Mouse (Mus musculus) heart, embryonic 12.5 days (tissue): ENCODE data around the gene Fkbp2. TPM values are rescaled to one million over a fixed set of nuclear protein-coding genes. Genes with fewer than 3 reads are reported as not detected.

Experiments used
- ATAC-seq: fragments of 200-750 bp; cut with Nextera tagmentation; 2 replicates; pipeline ENCODE4 v1.8.0; 2017; ENCODE audit warnings: moderate TSS enrichment, moderate library complexity; ENCODE audit not compliant: insufficient number of reproducible peaks, low FRiP score
- H3K27ac ChIP-seq: fragments of 300-500 bp; sonication (generic); 2 replicates; pipeline ENCODE4 v1.5.1; 2016; ENCODE audit warnings: mild to moderate bottlenecking, moderate library complexity; ENCODE audit not compliant: poor library complexity, severe bottlenecking
- H3K27me3 ChIP-seq: fragments of 300-500 bp; sonication (generic); replicated peaks from 2 replicates; pipeline ENCODE4 v1.6.1; 2016; ENCODE audit warnings: mild to moderate bottlenecking, moderate library complexity
- H3K36me3 ChIP-seq: fragments of 300-500 bp; sonication (generic); 2 replicates; pipeline ENCODE4 v1.6.1; 2016; ENCODE audit warnings: mild to moderate bottlenecking, moderate library complexity
- H3K4me1 ChIP-seq: fragments of 300-500 bp; sonication (generic); replicated peaks from 2 replicates; pipeline ENCODE4 v1.6.1; 2016; ENCODE audit warnings: mild to moderate bottlenecking
- H3K4me2 ChIP-seq: fragments of 300-500 bp; sonication (generic); 2 replicates; pipeline ENCODE4 v1.6.1; 2016; ENCODE audit warnings: mild to moderate bottlenecking, moderate library complexity
- H3K4me3 ChIP-seq: fragments of 300-500 bp; sonication (generic); 2 replicates; pipeline ENCODE4 v1.5.1; 2016; ENCODE audit warnings: mild to moderate bottlenecking
- H3K9ac ChIP-seq: fragments of 300-500 bp; sonication (generic); 2 replicates; pipeline ENCODE4 v1.6.1; 2016; ENCODE audit warnings: mild to moderate bottlenecking, moderate library complexity
- H3K9me3 ChIP-seq: fragments of 300-500 bp; sonication (generic); replicated peaks from 2 replicates; pipeline ENCODE4 v1.6.1; 2016; ENCODE audit warnings: mild to moderate bottlenecking, moderate library complexity
- WGBS: fragments of 180-500 bp; shearing (Covaris S2); methylation state at CpG from one replicate; pipeline ENCODE4 v1.1.7; 2016; 5-methylcytosine and 5-hydroxymethylcytosine counted together
- polyA plus RNA-seq: library from polyadenylated mRNA; unstranded; fragments of >200 nt; fragmentation: Nextera tagmentation; extraction: Ambion mirVana; gene quantifications from 2 replicates; pipeline ENCODE4 v1.2.1, GENCODE M21; 2016

Gene Fkbp2
- polyA plus RNA-seq, 1 experiment from 2014 or later, result 81.9 TPM

DNA sequence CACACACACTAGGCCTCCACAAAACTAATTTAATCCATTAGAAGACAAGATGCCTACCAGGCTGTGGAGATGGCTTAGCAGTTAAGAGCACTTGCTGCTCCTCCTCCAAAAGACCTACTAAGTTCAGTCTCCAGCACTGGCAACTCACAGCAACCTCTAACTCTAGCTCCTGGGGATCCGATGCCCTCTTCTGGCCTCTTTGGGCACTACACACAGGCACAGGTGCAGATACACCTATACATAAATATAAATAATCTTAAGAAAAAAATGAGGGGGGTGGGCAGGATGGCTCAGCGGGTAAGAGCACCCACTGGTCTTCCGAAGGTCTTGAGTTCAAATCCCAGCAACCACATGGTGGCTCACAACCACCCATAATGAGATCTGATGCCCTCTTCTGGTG lies 44.0 kb downstream of the Fkbp2 start:
- WGBS, result 14% methylated on average over 3 of the region's 3 CpGs
- H3K9ac ChIP-seq, result no peak overlapping the region
- H3K4me3 ChIP-seq, result no peak overlapping the region
- no peak for ATAC-seq
- no peak overlapping the region for H3K27ac ChIP-seq
- H3K36me3 ChIP-seq, result 0 out of 2 replicates have a peak, but pooled peaks cover 2% of the 10 kb centered on the region
- peaks cover 59% of the 10 kb centered on the region for H3K27me3 ChIP-seq
- peaks cover 31% of the 10 kb centered on the region for H3K4me1 ChIP-seq
- H3K9me3 ChIP-seq, result no peaks in the 10 kb centered on the region
- H3K4me2 ChIP-seq, result no peak overlapping the region

- Histone ChIP-seq H3K27me3 (peaks cover 74% of the 10 kb centered on the region), H3K9me3 (no peaks in the 10 kb centered on the region), H3K27ac (no peak within 1 kb of the TSS), H3K4me2 (peak within 1 kb of the TSS; percentile 83), H3K4me1 (peaks cover 14% of the 10 kb centered on the region), H3K9ac (peak within 1 kb of the TSS; percentile 53), H3K36me3 (0 out of 2 replicates have a peak, but pooled peaks cover 2% of the 10 kb centered on the region), H3K4me3 (peak within 1 kb of the TSS; percentile 43)
- WGBS, result 12% methylated on average over 23 of the region's 23 CpGs
- no peak for ATAC-seq
These were observed 45.9 kb downstream of the Fkbp2 start, which contains the start of gene Kcnk4 for GRCm38 (mm10) chr19:6934195-6934977. Gene Kcnk4 (minus strand): TSS chr19:6934515.

DNA sequence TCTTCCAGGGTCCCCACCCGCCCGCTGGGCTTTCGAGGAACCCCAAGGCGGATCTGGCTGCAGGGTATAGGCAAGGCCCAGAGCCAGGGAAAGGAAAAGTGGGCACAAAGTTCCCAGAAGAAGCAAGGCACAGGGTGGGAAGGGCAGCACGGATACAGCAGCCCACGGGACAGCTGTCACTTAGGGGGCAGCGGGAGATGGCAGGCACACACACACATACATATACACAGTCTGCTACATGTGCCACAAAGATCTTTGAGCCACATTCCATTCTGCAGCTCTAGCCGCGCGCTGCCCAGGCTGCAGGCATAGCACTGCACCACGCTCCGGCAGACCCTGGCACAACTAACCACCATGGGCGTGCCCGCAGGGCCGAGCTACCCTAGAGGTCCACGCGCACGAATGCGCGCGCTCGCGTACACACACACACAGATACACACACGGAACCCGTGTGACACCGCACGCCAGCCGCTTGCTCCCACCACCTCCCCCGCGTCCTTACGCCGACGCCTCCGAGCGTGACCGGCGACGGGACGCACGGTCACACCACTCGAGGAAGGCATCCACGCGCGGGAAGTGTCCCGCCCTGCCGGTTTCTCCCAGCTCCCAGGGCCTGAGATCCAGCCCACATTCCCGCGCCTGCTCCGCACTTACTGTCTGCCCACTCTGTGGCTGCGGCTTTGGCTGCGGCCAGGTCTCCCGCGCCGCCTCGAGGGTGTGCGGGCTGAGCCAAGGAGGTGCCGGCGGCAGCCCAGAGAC lies 46.7 kb downstream of the Fkbp2 start:
- Histone ChIP-seq H3K4me2 (peak overlapping the region; percentile 83), H3K9ac (peak overlapping the region; percentile 53), H3K4me1 (peaks cover 14% of the 10 kb centered on the region), H3K4me3 (peak overlapping the region; percentile 43), H3K27ac (no peak overlapping the region), H3K27me3 (peaks cover 81% of the 10 kb centered on the region), H3K9me3 (no peaks in the 10 kb centered on the region), H3K36me3 (0 out of 2 replicates have a peak, but pooled peaks cover 2% of the 10 kb centered on the region)
- peak; percentile 58 for ATAC-seq
- WGBS, result 4% methylated on average over 58 of the region's 58 CpGs

- ATAC-seq, result no peak
- 0 out of 2 replicates have a peak, but pooled peaks cover 2% of the 10 kb centered on the region for H3K36me3 ChIP-seq
- H3K9me3 ChIP-seq, result no peaks in the 10 kb centered on the region
- no peak overlapping the region for H3K27ac ChIP-seq
- peaks cover 83% of the 10 kb centered on the region for H3K27me3 ChIP-seq
- 24% methylated on average over 4 of the region's 4 CpGs for WGBS
- H3K4me1 ChIP-seq, result peaks cover 14% of the 10 kb centered on the region
- peak overlapping the region; percentile 43 for H3K4me3 ChIP-seq
- peak overlapping the region; percentile 53; the same call in 1 of the 2 replicates for H3K9ac ChIP-seq
- H3K4me2 ChIP-seq, result peak overlapping the region; percentile 83
These were observed 47.2 kb downstream of the Fkbp2 start for GRCm38 (mm10) chr19:6933102-6933435.

- no peak overlapping the region for H3K4me3 ChIP-seq
- H3K4me2 ChIP-seq, result no peak overlapping the region
- no peaks in the 10 kb centered on the region for H3K9me3 ChIP-seq
- H3K27ac ChIP-seq, result no peak overlapping the region
- peaks cover 17% of the 10 kb centered on the region for H3K4me1 ChIP-seq
- no peak overlapping the region for H3K9ac ChIP-seq
- 58% methylated on average over 1 of the region's 1 CpGs for WGBS
- no peak for ATAC-seq
- H3K27me3 ChIP-seq, result peaks cover 88% of the 10 kb centered on the region
- no peaks in the 10 kb centered on the region for H3K36me3 ChIP-seq
These were observed 48.3 kb downstream of the Fkbp2 start for GRCm38 (mm10) chr19:6932018-6932417.

DNA sequence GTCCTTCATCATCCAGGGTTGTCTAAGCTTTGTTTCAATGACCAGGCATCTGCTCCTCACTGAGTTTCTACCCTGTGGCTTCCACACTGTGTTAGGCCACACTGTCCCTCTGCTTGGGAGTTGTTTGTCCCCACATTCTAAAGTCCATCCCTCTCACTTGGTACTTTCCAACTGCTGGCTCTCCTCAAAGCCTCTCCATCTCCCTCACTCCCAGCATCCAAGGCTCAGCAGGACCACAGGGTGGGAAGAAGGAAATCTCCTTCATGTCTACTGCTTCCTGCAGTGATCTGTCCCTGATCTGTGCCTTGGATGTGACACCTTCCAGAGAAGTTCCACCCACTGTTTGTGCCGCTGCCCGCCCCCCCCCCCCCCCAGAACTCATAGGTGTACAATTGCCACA lies 49.3 kb downstream of the Fkbp2 start:
- WGBS, result 11% methylated on average over 2 of the region's 2 CpGs
- Histone ChIP-seq H3K9me3 (peaks cover 3% of the 10 kb centered on the region; the same call in 1 of the 2 replicates), H3K27me3 (peaks cover 94% of the 10 kb centered on the region), H3K4me3 (no peak overlapping the region), H3K4me2 (no peak overlapping the region), H3K9ac (no peak overlapping the region), H3K4me1 (peaks cover 19% of the 10 kb centered on the region), H3K36me3 (no peaks in the 10 kb centered on the region), H3K27ac (no peak overlapping the region)
- no peak for ATAC-seq

- Histone ChIP-seq H3K27me3 (peaks cover 84% of the 10 kb centered on the region), H3K36me3 (no peaks in the 10 kb centered on the region), H3K27ac (no peak overlapping the region), H3K4me1 (peaks cover 24% of the 10 kb centered on the region), H3K4me3 (no peak overlapping the region), H3K4me2 (no peak overlapping the region), H3K9ac (no peak overlapping the region), H3K9me3 (peaks cover 4% of the 10 kb centered on the region; the same call in 1 of the 2 replicates)
- 11% methylated on average over 9 of the region's 9 CpGs for WGBS
- no peak for ATAC-seq
These were observed 52.2 kb downstream of the Fkbp2 start for GRCm38 (mm10) chr19:6928080-6928479.

Other genes starting within 250 kb of the Fkbp2 start
- 14.8 and 19.3 TPM in 2 replicates for gene Rps6ka4, start 139.9 kb downstream of the Fkbp2 start, polyA plus RNA-seq
- 0.47 and 0.55 TPM in 2 replicates for gene Ccdc88b, start 122.3 kb downstream of the Fkbp2 start, polyA plus RNA-seq
- gene Trmt112, start 70.8 kb downstream of the Fkbp2 start, polyA plus RNA-seq, result 85.9 and 92.9 TPM in 2 replicates
- 202 and 218 TPM in 2 replicates for gene Prdx5, start 70.4 kb downstream of the Fkbp2 start, polyA plus RNA-seq
- 27.4 and 30.2 TPM in 2 replicates for gene Esrra, start 58.7 kb downstream of the Fkbp2 start, polyA plus RNA-seq
- 2.2 and 2.3 TPM in 2 replicates for gene Catsperz, start 55.1 kb downstream of the Fkbp2 start, polyA plus RNA-seq
- gene Kcnk4, start 46.0 kb downstream of the Fkbp2 start, polyA plus RNA-seq, result 0.14 and 0.29 TPM in 2 replicates
- gene Bad, start 38.6 kb downstream of the Fkbp2 start, polyA plus RNA-seq, result 53.4 and 54.5 TPM in 2 replicates
- gene Gpr137, start 38.0 kb downstream of the Fkbp2 start, polyA plus RNA-seq, result 21.0 and 23.7 TPM in 2 replicates
- 194 and 198 TPM in 2 replicates for gene Ppp1r14b, start 5.5 kb downstream of the Fkbp2 start, polyA plus RNA-seq
- 26.6 and 28.9 TPM in 2 replicates for gene Plcb3, start 4.0 kb downstream of the Fkbp2 start, polyA plus RNA-seq
- gene Vegfb, start 7.2 kb upstream of the Fkbp2 start, polyA plus RNA-seq, result 126 and 136 TPM in 2 replicates
- gene Dnajc4, start 12.1 kb upstream of the Fkbp2 start, polyA plus RNA-seq, result 32.7 and 33.9 TPM in 2 replicates
- gene Nudt22, start 15.6 kb upstream of the Fkbp2 start, polyA plus RNA-seq, result 22.4 and 23.6 TPM in 2 replicates
- 13.3 and 14.3 TPM in 2 replicates for gene Trpt1, start 15.6 kb upstream of the Fkbp2 start, polyA plus RNA-seq
- gene Fermt3, start 39.0 kb upstream of the Fkbp2 start, polyA plus RNA-seq, result 9.3 and 11.7 TPM in 2 replicates
- gene Stip1, start 59.5 kb upstream of the Fkbp2 start, polyA plus RNA-seq, result 228 and 236 TPM in 2 replicates
- 29.0 and 30.0 TPM in 2 replicates for gene Macrod1, start 76.3 kb upstream of the Fkbp2 start, polyA plus RNA-seq
- 0.81 and 0.87 TPM in 2 replicates for gene Flrt1, start 125.2 kb upstream of the Fkbp2 start, polyA plus RNA-seq
- gene Otub1, start 225.8 kb upstream of the Fkbp2 start, polyA plus RNA-seq, result 151 and 154 TPM in 2 replicates
- 2,134 and 2,138 TPM in 2 replicates for gene Cox8a, start 237.1 kb upstream of the Fkbp2 start, polyA plus RNA-seq